Mouse (Mus musculus): ENCODE results near the gene Naa35.

GRCm38 (mm10) chr13:59615152-59615551 lies 30.1 kb downstream of the Naa35 start:
- TF ChIP-seq CTCF (IDR thresholded peaks at IDR 0.05; ENCODE audit: extremely low read depth, insufficient read depth, insufficient read length, insufficient replicate concordance) (no peak), POLR2A (IDR thresholded peaks at IDR 0.05; ENCODE audit: low read depth, low read length) (no peak)
